Mouse (Mus musculus): ENCODE data around the gene Gm30191. TPM values are rescaled to one million over a fixed set of nuclear protein-coding genes. Genes with fewer than 3 reads are reported as not detected.
A peak's percentile ranks its signal among the peaks of the same experiment; 100 is the strongest.
"Not testable (repeated sequence)": the region's sequence is repeated elsewhere in the genome, so short reads cannot be mapped to it uniquely, and the experiment has no call there.

Gene Gm30191
- polyA plus RNA-seq, 1 experiment from 2014 or later: not detected

DNA sequence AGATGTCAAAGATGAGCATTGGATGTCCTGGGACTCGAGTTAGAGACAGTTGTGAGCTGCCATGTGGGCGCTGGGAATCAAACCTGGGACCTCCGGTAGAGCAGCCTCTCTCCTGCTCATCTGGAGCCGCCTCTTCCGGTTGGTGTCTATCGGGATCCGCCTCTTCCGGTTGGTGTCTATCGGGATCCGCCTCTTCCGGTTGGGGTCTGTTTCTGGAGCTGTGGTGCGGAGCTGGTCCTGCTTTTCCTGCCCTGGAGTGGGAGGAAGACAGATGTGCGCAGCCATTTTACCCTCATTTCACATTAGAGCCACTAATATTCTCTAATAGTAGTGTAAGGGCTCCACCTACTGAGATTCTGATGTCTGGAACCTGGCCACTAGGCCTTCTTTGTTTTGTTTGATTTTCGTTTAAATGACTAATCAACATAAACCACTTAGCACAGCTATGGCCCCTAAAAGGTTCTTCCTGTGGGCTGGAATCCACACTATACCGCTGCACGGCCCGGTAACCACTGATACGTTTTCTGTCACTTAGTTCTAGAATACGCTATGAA, 21.4 kb downstream of the Gm30191 start:
- H3K27me3 ChIP-seq (ENCODE audit: insufficient read depth, low read length): no peaks in the 10 kb centered on the region
- no peak for ATAC-seq (replicated peaks; ENCODE audit: low FRiP score, low read depth)
- no peak for DNase-seq (ENCODE audit: low spot score)
- H3K4me2 ChIP-seq (ENCODE audit: low read length): no peak overlapping the region
- H3K9ac ChIP-seq (ENCODE audit: low read depth, low read length): no peak overlapping the region
- WGBS: 72% methylated on average over 19 of the region's 19 CpGs
- peak; percentile 47 for TF ChIP-seq CTCF (IDR thresholded peaks at IDR 0.05; ENCODE audit: low read depth)
- H3K27ac ChIP-seq: no peak overlapping the region
- no peak overlapping the region for H3K4me3 ChIP-seq (replicated peaks; ENCODE audit: low read depth, low read length)
- no peaks in the 10 kb centered on the region for H3K36me3 ChIP-seq (ENCODE audit: insufficient read depth, low read length)
- 0 out of 2 replicates have a peak, but pooled peaks cover 3% of the 10 kb centered on the region for H3K4me1 ChIP-seq (replicated peaks; ENCODE audit: insufficient read depth, low read length)
- no peaks in the 10 kb centered on the region for H3K9me3 ChIP-seq (replicated peaks; ENCODE audit: low read length)

DNA sequence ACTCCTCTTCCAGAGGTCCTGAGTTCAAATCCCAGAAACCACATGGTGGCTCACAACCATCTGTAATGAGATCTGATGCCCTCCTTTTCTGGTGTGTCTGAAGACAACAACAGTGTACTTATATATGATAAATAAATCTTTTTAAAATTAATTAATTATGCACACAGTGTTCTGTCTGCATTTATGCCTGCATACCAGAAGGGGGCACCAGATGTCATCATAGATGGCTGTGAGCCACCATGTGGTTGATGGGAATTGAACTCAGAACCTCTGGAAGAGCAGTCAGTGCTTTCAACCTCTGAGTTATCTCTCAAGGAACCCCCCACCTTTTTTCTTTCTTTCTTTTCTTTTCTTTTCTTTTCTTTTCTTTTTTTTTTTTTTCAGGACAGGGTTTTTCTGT, 22.9 kb downstream of the Gm30191 start:
- DNase-seq (ENCODE audit: low spot score); H3K27me3 ChIP-seq (ENCODE audit: insufficient read depth, low read length); H3K4me3 ChIP-seq (replicated peaks; ENCODE audit: low read depth, low read length); ATAC-seq (replicated peaks; ENCODE audit: low FRiP score, low read depth); H3K36me3 ChIP-seq (ENCODE audit: insufficient read depth, low read length); H3K27ac ChIP-seq; H3K4me1 ChIP-seq (replicated peaks; ENCODE audit: insufficient read depth, low read length); H3K9ac ChIP-seq (ENCODE audit: low read depth, low read length); H3K4me2 ChIP-seq (ENCODE audit: low read length); H3K9me3 ChIP-seq (replicated peaks; ENCODE audit: low read length): not testable (repeated sequence)
- TF ChIP-seq CTCF (IDR thresholded peaks at IDR 0.05; ENCODE audit: low read depth): peak; percentile 61

DNA sequence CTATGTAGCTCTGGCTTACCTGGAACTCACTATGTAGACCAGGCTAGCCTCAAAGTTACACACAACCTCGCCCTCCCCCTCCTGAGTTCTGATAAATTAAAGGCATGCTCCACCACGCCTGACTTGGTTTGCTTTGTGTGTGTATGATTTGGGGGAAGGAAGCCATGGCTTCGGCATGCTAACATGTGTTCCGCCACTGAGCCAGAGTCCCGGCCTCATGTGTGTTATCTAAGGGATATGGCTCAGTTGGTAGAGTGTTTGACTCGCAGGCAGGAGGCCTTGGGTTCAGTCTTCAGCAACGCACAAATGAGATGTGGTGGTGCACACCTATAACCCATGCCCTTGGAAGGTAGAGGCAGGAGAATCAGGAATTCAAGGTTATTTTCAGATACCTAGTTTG, 25.2 kb downstream of the Gm30191 start:
- ATAC-seq (replicated peaks; ENCODE audit: low FRiP score, low read depth) (no peak), DNase-seq (ENCODE audit: low spot score) (no peak)
- no peak overlapping the region for H3K4me2 ChIP-seq (ENCODE audit: low read length)
- no peak overlapping the region for H3K9ac ChIP-seq (ENCODE audit: low read depth, low read length)
- no peaks in the 10 kb centered on the region for H3K27me3 ChIP-seq (ENCODE audit: insufficient read depth, low read length)
- H3K36me3 ChIP-seq (ENCODE audit: insufficient read depth, low read length): peaks cover 5% of the 10 kb centered on the region; the same call in 1 of the 2 replicates
- no peak overlapping the region for H3K4me3 ChIP-seq (replicated peaks; ENCODE audit: low read depth, low read length)
- WGBS: 87% methylated on average over 7 of the region's 7 CpGs
- no peak overlapping the region for H3K27ac ChIP-seq
- H3K4me1 ChIP-seq (replicated peaks; ENCODE audit: insufficient read depth, low read length): 0 out of 2 replicates have a peak, but pooled peaks cover 3% of the 10 kb centered on the region
- TF ChIP-seq CTCF (IDR thresholded peaks at IDR 0.05; ENCODE audit: low read depth): no peak
- no peaks in the 10 kb centered on the region for H3K9me3 ChIP-seq (replicated peaks; ENCODE audit: low read length)

DNA sequence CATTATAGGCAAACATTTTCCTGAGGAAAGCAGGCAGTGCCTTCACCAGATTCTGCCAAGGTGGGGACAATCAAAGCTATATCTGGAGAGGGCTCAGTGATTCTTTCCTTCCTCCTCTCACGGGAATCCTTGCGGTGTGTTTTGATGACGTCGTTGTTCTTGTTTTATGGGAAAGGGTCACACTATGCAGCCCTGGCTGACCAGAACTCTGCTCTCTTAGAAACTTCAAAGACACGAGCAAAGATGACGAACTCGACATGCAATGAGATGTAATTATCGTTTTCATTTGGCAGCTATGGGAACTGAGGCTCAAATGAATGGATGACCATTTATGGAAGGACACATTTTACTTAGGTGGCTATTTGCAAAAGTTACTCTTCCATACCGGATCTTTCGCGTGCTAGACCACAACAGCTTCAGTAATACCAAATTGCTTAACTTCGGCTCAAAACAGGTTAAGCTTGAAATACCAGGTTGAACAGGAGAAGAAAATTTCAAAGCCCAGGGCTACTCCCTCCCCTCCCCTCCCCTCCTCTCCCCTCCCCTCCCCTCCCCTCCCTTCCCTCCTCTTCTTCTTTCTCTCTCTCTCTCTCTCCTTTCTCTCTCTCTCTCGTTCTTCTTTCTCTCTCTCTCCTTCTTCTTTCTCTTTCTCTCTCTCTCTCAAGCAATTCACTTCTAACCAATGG, 26.1 kb downstream of the Gm30191 start:
- Histone ChIP-seq H3K4me2 (ENCODE audit: low read length) (peak overlapping the region; percentile 27), H3K9me3 (replicated peaks; ENCODE audit: low read length) (no peaks in the 10 kb centered on the region), H3K4me1 (replicated peaks; ENCODE audit: insufficient read depth, low read length) (0 out of 2 replicates have a peak, but pooled peaks cover 3% of the 10 kb centered on the region), H3K27me3 (ENCODE audit: insufficient read depth, low read length) (no peaks in the 10 kb centered on the region), H3K4me3 (replicated peaks; ENCODE audit: low read depth, low read length) (0 out of 2 replicates have a peak overlapping the region, but pooled peaks have one; percentile 15), H3K9ac (ENCODE audit: low read depth, low read length) (no peak overlapping the region), H3K27ac (0 out of 2 replicates have a peak overlapping the region, but pooled peaks have one; percentile 8), H3K36me3 (ENCODE audit: insufficient read depth, low read length) (peaks cover 8% of the 10 kb centered on the region; the same call in 1 of the 2 replicates)
- 12% methylated on average over 12 of the region's 13 CpGs for WGBS
- DNase-seq (ENCODE audit: low spot score) (peak; percentile 32), ATAC-seq (replicated peaks; ENCODE audit: low FRiP score, low read depth) (no peak)
- no peak for TF ChIP-seq CTCF (IDR thresholded peaks at IDR 0.05; ENCODE audit: low read depth)

DNA sequence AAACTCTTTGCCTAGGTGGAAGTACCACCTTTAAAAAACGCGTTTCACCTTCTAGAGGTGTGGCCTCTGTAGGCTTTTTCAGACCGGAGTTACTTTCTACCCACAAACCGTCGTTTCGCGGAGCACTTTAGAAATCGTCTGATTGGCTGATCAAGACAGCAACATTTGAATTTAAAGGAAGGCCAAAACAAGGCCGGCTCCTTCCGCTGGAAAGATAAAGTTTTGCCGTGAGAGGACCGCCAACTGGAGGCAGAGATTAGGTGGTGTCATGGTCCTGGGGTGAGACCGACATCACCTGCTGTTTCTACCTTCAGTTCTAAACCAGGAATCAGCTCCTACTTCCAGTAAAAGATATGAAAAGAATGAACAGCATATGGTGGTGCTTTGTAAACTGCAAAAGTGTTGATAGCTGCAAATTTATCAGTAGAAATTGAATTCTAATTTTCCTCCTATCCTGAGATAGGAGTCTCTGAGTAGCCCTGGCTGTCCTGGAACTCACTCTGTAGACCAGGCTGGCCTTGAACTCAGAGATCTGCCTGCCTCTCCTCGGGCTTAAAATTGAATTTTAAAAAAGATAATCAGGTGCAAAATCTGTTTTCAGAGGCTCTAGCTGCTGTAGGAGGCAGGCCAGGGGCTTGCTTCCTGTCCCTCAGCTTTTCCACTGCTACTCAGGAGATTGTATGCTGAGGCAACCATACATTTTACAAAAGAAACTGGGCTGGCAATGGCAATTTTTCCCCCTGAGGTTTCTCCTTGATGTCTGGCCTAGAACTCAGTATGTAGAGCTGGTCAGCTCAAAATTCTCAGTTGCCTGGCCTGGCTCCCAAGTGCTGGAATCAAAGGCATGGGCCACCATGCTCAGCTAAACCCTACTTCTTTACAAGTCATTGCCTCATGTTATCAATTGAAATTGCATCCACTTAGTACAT, 26.9 kb downstream of the Gm30191 start:
- 0 out of 2 replicates have a peak overlapping the region, but pooled peaks have one; percentile 8 for H3K27ac ChIP-seq
- H3K27me3 ChIP-seq (ENCODE audit: insufficient read depth, low read length): no peaks in the 10 kb centered on the region
- ATAC-seq (replicated peaks; ENCODE audit: low FRiP score, low read depth) (no peak), DNase-seq (ENCODE audit: low spot score) (peak; percentile 66)
- peaks cover 15% of the 10 kb centered on the region for H3K36me3 ChIP-seq (ENCODE audit: insufficient read depth, low read length)
- 0 out of 2 replicates have a peak overlapping the region, but pooled peaks have one; percentile 15 for H3K4me3 ChIP-seq (replicated peaks; ENCODE audit: low read depth, low read length)
- TF ChIP-seq CTCF (IDR thresholded peaks at IDR 0.05; ENCODE audit: low read depth): no peak
- H3K4me1 ChIP-seq (replicated peaks; ENCODE audit: insufficient read depth, low read length): 0 out of 2 replicates have a peak, but pooled peaks cover 3% of the 10 kb centered on the region
- H3K9me3 ChIP-seq (replicated peaks; ENCODE audit: low read length): no peaks in the 10 kb centered on the region
- peak overlapping the region; percentile 27 for H3K4me2 ChIP-seq (ENCODE audit: low read length)
- WGBS: 8% methylated on average over 14 of the region's 14 CpGs
- H3K9ac ChIP-seq (ENCODE audit: low read depth, low read length): no peak overlapping the region; the same call in 1 of the 2 replicates

DNA sequence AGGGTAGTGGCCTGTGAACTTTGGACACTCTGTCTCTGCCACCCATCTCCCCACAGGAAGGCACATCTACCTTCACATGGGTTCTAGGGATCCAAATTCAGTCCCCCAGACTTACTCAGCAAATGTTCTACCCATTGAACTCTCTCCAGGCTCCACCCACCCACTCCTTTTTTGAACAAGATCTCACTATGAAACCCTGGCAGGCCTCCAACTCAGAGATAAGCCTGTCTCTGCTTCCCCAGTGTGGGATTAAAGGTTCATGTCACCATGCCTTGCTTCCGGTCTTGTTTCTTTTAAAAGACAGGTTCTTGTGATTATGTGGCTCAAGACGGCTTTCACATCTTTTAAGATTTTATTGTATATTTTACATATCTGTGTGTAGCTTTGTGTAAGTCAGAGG, 38.2 kb downstream of the Gm30191 start:
- peaks cover 5% of the 10 kb centered on the region for H3K4me1 ChIP-seq (replicated peaks; ENCODE audit: insufficient read depth, low read length)
- no peak overlapping the region for H3K9ac ChIP-seq (ENCODE audit: low read depth, low read length)
- no peak overlapping the region for H3K27ac ChIP-seq
- 0 out of 2 replicates have a peak, but pooled peaks cover 7% of the 10 kb centered on the region for H3K36me3 ChIP-seq (ENCODE audit: insufficient read depth, low read length)
- ATAC-seq (replicated peaks; ENCODE audit: low FRiP score, low read depth) (no peak), DNase-seq (ENCODE audit: low spot score) (no peak)
- no peaks in the 10 kb centered on the region for H3K9me3 ChIP-seq (replicated peaks; ENCODE audit: low read length)
- no peaks in the 10 kb centered on the region for H3K27me3 ChIP-seq (ENCODE audit: insufficient read depth, low read length)
- no peak overlapping the region for H3K4me2 ChIP-seq (ENCODE audit: low read length)
- H3K4me3 ChIP-seq (replicated peaks; ENCODE audit: low read depth, low read length): no peak overlapping the region
- TF ChIP-seq CTCF (IDR thresholded peaks at IDR 0.05; ENCODE audit: low read depth): no peak
- 97% methylated on average over 2 of the region's 2 CpGs for WGBS

All from kidney, postnatal 0 days (tissue).